Mouse (Mus musculus) hindbrain, postnatal 0 days (tissue): ENCODE measurements around the gene Ppcdc. TPM values are rescaled to one million over a fixed set of nuclear protein-coding genes. Genes with fewer than 3 reads are reported as not detected.

Experiments used
- ATAC-seq: fragments of 200-750 bp; cut with Nextera tagmentation; 2 replicates; pipeline ENCODE4 v1.8.0; 2017; ENCODE audit warnings: mild to moderate bottlenecking, moderate TSS enrichment, moderate library complexity
- DNase-seq: peaks from one replicate; pipeline ENCODE4 v3.0.0-alpha.2; 2015; ENCODE audit warnings: low spot score
- H3K27ac ChIP-seq: fragments of 300-500 bp; sonication (generic); 2 replicates; pipeline ENCODE4 v1.5.1; 2014; ENCODE audit warnings: mild to moderate bottlenecking
- H3K27me3 ChIP-seq: fragments of 300-500 bp; sonication (generic); 2 replicates; pipeline ENCODE4 v1.6.1; 2014; ENCODE audit warnings: low read length, mixed read lengths; ENCODE audit not compliant: insufficient read depth
- H3K36me3 ChIP-seq: fragments of 300-500 bp; sonication (generic); 2 replicates; pipeline ENCODE4 v1.6.1; 2014; ENCODE audit warnings: low read length, mixed read lengths; ENCODE audit not compliant: insufficient read depth
- H3K4me1 ChIP-seq: fragments of 300-500 bp; sonication (generic); 2 replicates; pipeline ENCODE4 v1.6.1; 2014; ENCODE audit warnings: antibody characterized with exemption, low read length, mixed read lengths; ENCODE audit not compliant: insufficient read depth
- H3K4me2 ChIP-seq: fragments of 300-500 bp; sonication (generic); 2 replicates; pipeline ENCODE4 v1.6.1; 2014; ENCODE audit warnings: low read depth, mild to moderate bottlenecking, low read length, moderate library complexity, mixed read lengths
- H3K4me3 ChIP-seq: fragments of 300-500 bp; sonication (generic); 2 replicates; pipeline ENCODE4 v1.5.1; 2014; ENCODE audit warnings: low read length
- H3K9ac ChIP-seq: fragments of 300-500 bp; sonication (generic); replicated peaks from 2 replicates; pipeline ENCODE4 v1.6.1; 2014; ENCODE audit warnings: mild to moderate bottlenecking, low read length, moderate library complexity, mixed read lengths
- H3K9me3 ChIP-seq: fragments of 300-500 bp; sonication (generic); 2 replicates; pipeline ENCODE4 v1.6.1; 2016; ENCODE audit warnings: low read length, mixed read lengths
- CTCF ChIP-seq: IDR thresholded peaks from 2 replicates; pipeline ENCODE4 v1.5.1; 2016; ENCODE audit warnings: antibody characterized with exemption, control low read depth, low read depth
- WGBS: fragments of 180-500 bp; shearing (Covaris S2); extraction: QIAGEN DNeasy Blood & Tissue Kit; methylation state at CpG from one replicate; pipeline ENCODE4 v1.1.7; 2014; 5-methylcytosine and 5-hydroxymethylcytosine counted together
- polyA plus RNA-seq: library from polyadenylated mRNA; unstranded; fragments of >200 nt; fragmentation: Nextera tagmentation; extraction: Ambion mirVana; gene quantifications from 2 replicates; pipeline ENCODE4 v1.2.1, GENCODE M21; 2015
- total RNA-seq: library from RNA; depleted of rRNA; stranded (reverse); fragments of >200 nt; gene quantifications from 2 replicates; pipeline ENCODE4 v1.2.3, GENCODE M21; 2014

Gene Ppcdc
- total and polyA plus RNA-seq, 2 experiments from 2014 or later = 16.5 to 25.8 TPM

DNA sequence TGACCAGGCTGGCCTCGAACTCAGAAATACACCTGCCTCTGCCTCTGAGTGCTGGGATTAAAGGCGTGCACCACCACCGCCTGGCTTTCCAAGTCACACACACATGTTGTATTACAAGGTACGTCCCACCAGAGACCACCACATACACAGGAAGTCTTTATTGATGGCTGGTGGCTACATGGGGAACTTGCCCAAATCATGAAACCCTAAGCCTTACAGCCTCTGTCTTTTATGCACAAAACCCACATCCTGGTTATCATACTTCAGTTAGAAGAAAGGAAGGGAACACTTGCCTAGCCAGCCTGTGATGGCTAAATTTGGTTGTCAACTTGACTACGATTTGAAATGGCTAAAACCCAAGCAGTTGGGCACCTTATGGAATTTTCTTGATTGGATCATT lies 35.9 kb downstream of the Ppcdc start:
- no peak overlapping the region for H3K27ac ChIP-seq
- H3K36me3 ChIP-seq = no peaks in the 10 kb centered on the region
- no peak for DNase-seq
- H3K4me2 ChIP-seq = no peak overlapping the region
- WGBS = 90% methylated on average over 5 of the region's 5 CpGs
- no peak for ATAC-seq
- H3K4me3 ChIP-seq = no peak overlapping the region
- no peaks in the 10 kb centered on the region for H3K4me1 ChIP-seq
- no peak overlapping the region for H3K9ac ChIP-seq
- TF ChIP-seq CTCF = no peak
- H3K27me3 ChIP-seq = no peaks in the 10 kb centered on the region
- peaks cover 6% of the 10 kb centered on the region; the same call in 1 of the 2 replicates for H3K9me3 ChIP-seq

DNA sequence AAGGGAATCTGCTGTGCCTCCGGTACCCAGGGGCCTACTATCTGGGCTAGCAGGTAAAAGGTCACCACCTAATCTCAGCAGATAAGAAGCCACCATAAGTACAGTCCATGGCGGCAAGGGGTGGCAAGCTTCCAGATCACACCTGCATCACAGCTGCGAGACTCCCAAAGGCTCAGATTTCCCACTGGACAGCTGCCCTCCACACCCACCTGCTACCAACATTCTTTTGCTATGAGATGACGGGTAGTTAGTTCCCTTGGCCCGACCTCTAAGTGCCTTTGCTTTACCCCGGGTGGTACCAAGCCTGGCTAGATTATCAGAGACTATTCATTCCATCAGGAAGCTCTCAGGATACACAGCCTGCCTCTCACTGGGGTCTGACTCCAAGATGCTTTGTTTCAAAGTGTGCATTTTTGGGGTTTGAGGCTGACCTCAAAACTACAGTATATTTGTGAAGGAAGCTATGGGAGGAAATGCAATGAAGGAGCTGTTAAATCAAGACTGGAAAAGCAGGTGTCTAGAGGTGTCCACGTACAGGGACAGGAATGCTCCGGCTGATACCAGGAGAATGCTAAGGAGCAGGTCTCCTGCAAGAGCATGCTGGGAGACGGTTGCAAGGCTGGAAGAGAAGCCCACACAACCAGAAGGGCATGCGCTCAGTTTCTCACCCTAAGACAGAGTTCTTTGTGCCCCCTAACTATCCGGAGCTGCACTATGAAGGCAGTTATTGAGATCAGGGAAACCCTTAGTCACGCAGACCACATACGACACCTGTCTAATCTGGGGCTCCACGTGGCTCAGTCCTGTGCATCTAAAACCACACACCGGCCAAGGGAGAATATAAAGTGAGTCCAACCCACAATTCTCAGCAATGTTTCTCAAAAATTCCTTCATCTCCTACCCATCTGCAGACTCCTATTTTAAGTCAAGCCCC lies 37.3 kb downstream of the Ppcdc start:
- H3K27me3 ChIP-seq = no peaks in the 10 kb centered on the region
- peaks cover 6% of the 10 kb centered on the region; the same call in 1 of the 2 replicates for H3K9me3 ChIP-seq
- no peak overlapping the region for H3K27ac ChIP-seq
- H3K4me3 ChIP-seq = no peak overlapping the region
- WGBS = 89% methylated on average over 15 of the region's 15 CpGs
- no peaks in the 10 kb centered on the region for H3K4me1 ChIP-seq
- ATAC-seq (no peak), DNase-seq (no peak)
- no peak overlapping the region for H3K4me2 ChIP-seq
- H3K36me3 ChIP-seq = no peaks in the 10 kb centered on the region
- H3K9ac ChIP-seq = no peak overlapping the region
- TF ChIP-seq CTCF = no peak

DNA sequence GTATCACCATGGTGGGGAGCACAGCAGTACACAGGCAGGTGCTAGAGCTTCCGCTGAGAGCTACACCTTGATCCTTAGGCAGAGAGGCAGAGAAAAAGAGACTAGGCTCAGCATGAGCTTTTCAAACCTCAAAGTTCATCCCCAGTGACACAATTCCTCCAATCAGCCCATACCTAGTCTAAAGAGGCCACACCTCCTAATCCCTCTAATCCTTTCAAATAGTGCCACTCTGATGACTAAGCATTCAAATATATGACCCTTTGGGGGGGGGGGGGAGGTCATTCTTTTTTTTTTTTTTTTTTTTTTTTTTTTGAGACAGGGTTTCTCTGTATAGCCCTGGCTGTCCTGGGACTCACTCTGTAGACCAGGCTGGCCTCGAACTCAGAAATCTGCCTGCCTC lies 41.2 kb downstream of the Ppcdc start:
- Histone ChIP-seq H3K27ac (no peak overlapping the region), H3K27me3 (no peaks in the 10 kb centered on the region), H3K9ac (no peak overlapping the region), H3K4me3 (no peak overlapping the region), H3K36me3 (no peaks in the 10 kb centered on the region), H3K9me3 (peaks cover 6% of the 10 kb centered on the region; the same call in 1 of the 2 replicates), H3K4me2 (no peak overlapping the region), H3K4me1 (no peaks in the 10 kb centered on the region)
- TF ChIP-seq CTCF = no peak
- 93% methylated on average over 2 of the region's 2 CpGs for WGBS
- DNase-seq (no peak), ATAC-seq (no peak)

DNA sequence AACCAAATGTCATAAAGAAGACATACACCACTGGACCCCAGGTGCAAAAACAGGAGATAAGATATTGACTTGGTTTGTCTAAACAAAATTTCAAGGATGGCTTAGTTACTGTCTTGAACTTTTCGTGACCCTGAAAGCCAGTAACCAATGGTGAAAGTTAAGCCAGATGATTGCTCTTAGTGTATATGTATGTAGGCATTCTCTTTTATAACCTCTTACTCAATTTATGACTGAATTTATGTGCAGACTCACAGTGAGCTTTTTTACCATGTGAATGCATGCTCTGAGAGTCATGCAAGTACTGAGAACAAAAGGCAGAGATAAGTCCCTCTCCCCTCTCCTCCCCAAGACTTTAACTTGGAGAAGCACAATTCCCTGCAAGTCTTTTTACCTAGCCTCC lies 47.0 kb downstream of the Ppcdc start:
- WGBS = 94% methylated on average over 1 of the region's 1 CpGs
- ATAC-seq = no peak
- TF ChIP-seq CTCF = no peak
- Histone ChIP-seq H3K9me3 (no peaks in the 10 kb centered on the region), H3K27me3 (no peaks in the 10 kb centered on the region), H3K4me1 (no peaks in the 10 kb centered on the region), H3K4me3 (no peak overlapping the region), H3K36me3 (no peaks in the 10 kb centered on the region), H3K9ac (no peak overlapping the region), H3K27ac (no peak overlapping the region), H3K4me2 (no peak overlapping the region)
- DNase-seq = no peak

DNA sequence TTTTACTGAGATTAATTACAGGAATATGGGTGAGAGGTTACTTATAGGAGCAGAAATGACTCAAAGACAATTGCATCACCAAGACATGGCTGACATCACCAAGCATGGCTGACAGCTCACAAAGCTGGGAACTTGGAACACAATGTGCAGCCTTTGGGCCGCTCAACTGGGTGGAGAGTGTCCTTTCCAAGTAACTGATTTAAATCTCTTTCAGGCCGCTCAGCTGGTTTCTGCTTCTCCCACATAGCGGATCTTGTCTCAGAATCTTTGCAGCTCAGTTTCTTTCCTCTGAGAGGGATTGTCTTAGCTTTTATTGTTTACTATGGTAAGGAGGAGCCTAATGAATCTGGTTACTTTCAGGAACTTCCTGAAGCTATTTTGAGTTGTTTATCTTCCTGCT lies 49.1 kb downstream of the Ppcdc start:
- H3K4me2 ChIP-seq = no peak overlapping the region
- H3K27ac ChIP-seq = no peak overlapping the region
- no peak for TF ChIP-seq CTCF
- H3K9ac ChIP-seq = no peak overlapping the region
- 70% methylated on average over 3 of the region's 3 CpGs for WGBS
- no peak for ATAC-seq
- no peaks in the 10 kb centered on the region for H3K36me3 ChIP-seq
- no peaks in the 10 kb centered on the region for H3K9me3 ChIP-seq
- no peak for DNase-seq
- no peak overlapping the region for H3K4me3 ChIP-seq
- no peaks in the 10 kb centered on the region for H3K4me1 ChIP-seq
- H3K27me3 ChIP-seq = no peaks in the 10 kb centered on the region

DNA sequence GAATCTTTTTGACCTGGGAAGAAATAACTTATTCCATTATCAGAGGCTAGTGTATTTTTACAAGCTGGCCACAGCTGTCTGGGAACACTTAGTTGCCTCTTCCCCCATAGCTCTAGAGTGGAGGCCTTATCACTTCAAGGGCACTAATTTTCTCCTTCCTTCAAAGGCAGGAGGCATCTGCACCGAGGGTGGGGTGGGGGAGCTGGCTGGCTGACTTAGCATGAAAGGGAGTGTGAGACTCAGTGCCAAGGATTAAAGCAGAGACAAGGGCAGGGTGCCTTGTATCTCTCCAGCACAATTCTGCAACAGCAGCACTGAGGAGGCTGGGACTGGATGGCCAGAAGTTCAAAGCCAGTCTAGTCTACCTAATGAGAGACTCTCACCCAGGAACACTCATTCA lies 50.8 kb downstream of the Ppcdc start:
- Histone ChIP-seq H3K27ac (no peak overlapping the region), H3K9ac (no peak overlapping the region), H3K9me3 (no peaks in the 10 kb centered on the region), H3K4me3 (no peak overlapping the region), H3K4me2 (no peak overlapping the region), H3K4me1 (no peaks in the 10 kb centered on the region), H3K36me3 (no peaks in the 10 kb centered on the region), H3K27me3 (no peaks in the 10 kb centered on the region)
- WGBS = 25% methylated on average over 1 of the region's 1 CpGs
- DNase-seq = no peak
- no peak for ATAC-seq
- TF ChIP-seq CTCF = no peak

DNA sequence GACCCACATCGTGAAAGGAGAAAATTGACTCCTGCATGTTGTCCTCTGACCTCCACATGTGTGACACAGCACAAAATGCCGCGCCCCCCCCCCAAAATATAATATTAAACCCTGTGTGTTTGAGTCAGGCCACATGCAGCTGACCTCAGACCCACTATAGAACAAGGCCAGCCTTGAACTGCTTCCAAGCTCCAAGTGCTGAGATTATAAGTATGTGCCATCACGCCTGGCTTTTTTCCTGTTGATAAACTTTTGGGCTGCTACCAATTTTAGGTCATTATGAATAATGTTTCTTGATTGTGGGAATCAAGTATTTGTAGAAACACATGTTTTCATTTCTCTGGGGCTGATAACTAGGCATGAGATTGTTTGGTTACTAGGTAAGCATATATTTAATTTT lies 53.0 kb downstream of the Ppcdc start:
- H3K36me3 ChIP-seq = no peaks in the 10 kb centered on the region
- DNase-seq = no peak
- TF ChIP-seq CTCF = no peak
- 89% methylated on average over 4 of the region's 4 CpGs for WGBS
- H3K4me2 ChIP-seq = no peak overlapping the region
- H3K27ac ChIP-seq = no peak overlapping the region
- H3K4me3 ChIP-seq = no peak overlapping the region
- no peak for ATAC-seq
- H3K9ac ChIP-seq = no peak overlapping the region
- H3K4me1 ChIP-seq = no peaks in the 10 kb centered on the region
- H3K27me3 ChIP-seq = no peaks in the 10 kb centered on the region
- no peaks in the 10 kb centered on the region for H3K9me3 ChIP-seq
